Mouse (Mus musculus): ENCODE data around the gene Rgma.

The Rgma gene

GRCm38 (mm10) chr7:73375257-73376100 lies at the start of gene Rgma:
TSS of gene Rgma (plus strand) at chr7:73375509.
- DNase-seq (ENCODE audit: low spot score): no peak

- no peak for DNase-seq (ENCODE audit: low spot score)
These were observed 49.1 kb upstream of the Rgma start for GRCm38 (mm10) chr7:73326236-73326635.

GRCm38 (mm10) chr7:73326680-73327079 lies 48.6 kb upstream of the Rgma start:
- DNase-seq (ENCODE audit: low spot score): no peak

GRCm38 (mm10) chr7:73327193-73327592 lies 48.1 kb upstream of the Rgma start:
- DNase-seq (ENCODE audit: low spot score): no peak

GRCm38 (mm10) chr7:73327652-73328051 lies 47.7 kb upstream of the Rgma start:
- DNase-seq (ENCODE audit: low spot score): no peak

GRCm38 (mm10) chr7:73328653-73329207 lies 46.6 kb upstream of the Rgma start:
- DNase-seq (ENCODE audit: low spot score): no peak

- no peak for DNase-seq (ENCODE audit: low spot score)
These were observed 44.6 kb upstream of the Rgma start for GRCm38 (mm10) chr7:73330754-73331153.

- no peak for DNase-seq (ENCODE audit: low spot score)
These were observed 43.7 kb upstream of the Rgma start for GRCm38 (mm10) chr7:73331645-73332044.

- DNase-seq (ENCODE audit: low spot score): no peak
These were observed 41.8 kb upstream of the Rgma start for GRCm38 (mm10) chr7:73333398-73333988.

GRCm38 (mm10) chr7:73334883-73335282 lies 40.4 kb upstream of the Rgma start:
- no peak for DNase-seq (ENCODE audit: low spot score)

GRCm38 (mm10) chr7:73336380-73336779 lies 38.9 kb upstream of the Rgma start:
- DNase-seq (ENCODE audit: low spot score): no peak

GRCm38 (mm10) chr7:73338353-73338752 lies 37.0 kb upstream of the Rgma start:
- no peak for DNase-seq (ENCODE audit: low spot score)

GRCm38 (mm10) chr7:73343852-73344251 lies 31.5 kb upstream of the Rgma start:
- no peak for DNase-seq (ENCODE audit: low spot score)

- DNase-seq (ENCODE audit: low spot score): no peak
These were observed 26.7 kb upstream of the Rgma start for GRCm38 (mm10) chr7:73348585-73349124.

- DNase-seq (ENCODE audit: low spot score): no peak
These were observed 26.2 kb upstream of the Rgma start for GRCm38 (mm10) chr7:73349158-73349557.

- DNase-seq (ENCODE audit: low spot score): no peak
These were observed 20.1 kb upstream of the Rgma start for GRCm38 (mm10) chr7:73355229-73355628.

GRCm38 (mm10) chr7:73356901-73357300 lies 18.4 kb upstream of the Rgma start:
- no peak for DNase-seq (ENCODE audit: low spot score)

- DNase-seq (ENCODE audit: low spot score): no peak
These were observed 17.7 kb upstream of the Rgma start for GRCm38 (mm10) chr7:73357626-73358025.

GRCm38 (mm10) chr7:73365511-73365910 lies 9.8 kb upstream of the Rgma start:
- no peak for DNase-seq (ENCODE audit: low spot score)

GRCm38 (mm10) chr7:73365965-73366364 lies 9.3 kb upstream of the Rgma start:
- no peak for DNase-seq (ENCODE audit: low spot score)

- DNase-seq (ENCODE audit: low spot score): no peak
These were observed 7.4 kb upstream of the Rgma start for GRCm38 (mm10) chr7:73367681-73368464.

- no peak for DNase-seq (ENCODE audit: low spot score)
These were observed 5.3 kb upstream of the Rgma start for GRCm38 (mm10) chr7:73369992-73370391.
